Mouse (Mus musculus) CH12.LX (cell line): ENCODE data around the gene Aff2. TPM values are rescaled to one million over a fixed set of nuclear protein-coding genes. Genes with fewer than 3 reads are reported as not detected.

Source experiments
- DNase-seq: peaks from one replicate; pipeline ENCODE4 v3.0.0-alpha.2; 2013; ENCODE audit errors: extremely low read depth
- H3K27ac ChIP-seq: 2 replicates; pipeline ENCODE4 v1.5.1; 2012; ENCODE audit warnings: low read depth, mild to moderate bottlenecking, control low read depth, moderate library complexity; ENCODE audit not compliant: insufficient read depth
- H3K27me3 ChIP-seq: replicated peaks from 2 replicates; pipeline ENCODE3; 2012; ENCODE audit warnings: inconsistent platforms
- H3K36me3 ChIP-seq, 2 experiments: replicated peaks in 1 of 2; 2 replicates each; pipeline versions ENCODE3 to v1.6.1; 2012; ENCODE audit warnings: inconsistent platforms in 1 of 2, low read length in 1 of 2, mild to moderate bottlenecking in 1 of 2, mixed read lengths in 1 of 2, moderate library complexity in 1 of 2; ENCODE audit not compliant: control insufficient read depth in 1 of 2, insufficient read depth in 1 of 2
- H3K4me1 ChIP-seq, 2 experiments: 2 replicates each; pipeline ENCODE4 v1.6.1; 2012; ENCODE audit warnings: inconsistent platforms in 1 of 2, moderate library complexity in 1 of 2; ENCODE audit not compliant: insufficient read depth in 2 of 2, control insufficient read depth in 1 of 2
- H3K4me2 ChIP-seq: 2 replicates; pipeline ENCODE4 v1.6.1; 2012; ENCODE audit warnings: low read depth, mild to moderate bottlenecking, control low read depth; ENCODE audit not compliant: poor library complexity, insufficient read depth, severe bottlenecking
- H3K4me3 ChIP-seq, 3 experiments: fragments of 150-350 bp in 1 of 3; sonication (generic) in 1 of 3; replicated peaks in 1 of 3; 2 replicates each; pipeline versions ENCODE3 to v1.5.1; 2011 to 2012; ENCODE audit warnings: low read depth in 2 of 3, low read length in 2 of 3, mild to moderate bottlenecking in 2 of 3, moderate library complexity in 2 of 3, control low read depth in 1 of 3, improper control_type of control experiment in 1 of 3, inconsistent platforms in 1 of 3, mixed read lengths in 1 of 3; ENCODE audit not compliant: poor library complexity in 1 of 3
- H3K79me2 ChIP-seq: replicated peaks from 2 replicates; pipeline ENCODE4 v1.6.1; 2012; ENCODE audit warnings: mild to moderate bottlenecking, moderate library complexity; ENCODE audit not compliant: control insufficient read depth, poor library complexity, insufficient read depth, severe bottlenecking; ENCODE audit errors: extremely low read depth
- H3K9ac ChIP-seq: 2 replicates; pipeline ENCODE4 v1.6.1; 2012; ENCODE audit warnings: low read depth, mild to moderate bottlenecking, control low read depth, moderate library complexity; ENCODE audit not compliant: insufficient read depth
- H3K9me3 ChIP-seq: replicated peaks from 2 replicates; pipeline ENCODE3; 2012; ENCODE audit warnings: low read length, inconsistent platforms, mixed read lengths
- CHD1 ChIP-seq: IDR thresholded peaks from 2 replicates; pipeline ENCODE4 v1.6.1; 2012; ENCODE audit warnings: low read depth, low read length, improper control_type of control experiment, inconsistent platforms
- CHD2 ChIP-seq: IDR thresholded peaks from 2 replicates; pipeline ENCODE4 v1.6.1; 2011; ENCODE audit warnings: low read length, improper control_type of control experiment
- E2F4 ChIP-seq: IDR thresholded peaks from 2 replicates; pipeline ENCODE4 v1.6.1; 2011; ENCODE audit warnings: low read depth, low read length, improper control_type of control experiment; ENCODE audit not compliant: insufficient replicate concordance
- ELF1 ChIP-seq: IDR thresholded peaks from 2 replicates; pipeline ENCODE4 v1.6.1; 2014; ENCODE audit warnings: low read depth, mild to moderate bottlenecking, inconsistent platforms, low read length, improper control_type of control experiment
- EP300 ChIP-seq: IDR thresholded peaks from 2 replicates; pipeline ENCODE4 v1.6.1; 2011; ENCODE audit warnings: low read length, improper control_type of control experiment
- ETS1 ChIP-seq: conservative IDR thresholded peaks from 2 replicates; pipeline ENCODE4 v1.6.1; 2012; ENCODE audit warnings: low read depth, mild to moderate bottlenecking, inconsistent platforms, low read length, improper control_type of control experiment, moderate library complexity
- GABPA ChIP-seq: IDR thresholded peaks from 2 replicates; pipeline ENCODE4 v1.6.1; 2012; ENCODE audit warnings: low read depth, low read length, improper control_type of control experiment, inconsistent platforms; ENCODE audit not compliant: insufficient replicate concordance
- HCFC1 ChIP-seq: IDR thresholded peaks from 2 replicates; pipeline ENCODE4 v1.6.1; 2012; ENCODE audit warnings: low read depth, mild to moderate bottlenecking, inconsistent platforms, low read length, improper control_type of control experiment
- IRF4 ChIP-seq: IDR thresholded peaks from 2 replicates; pipeline ENCODE4 v1.6.1; 2014; ENCODE audit warnings: low read depth, mild to moderate bottlenecking, inconsistent platforms, low read length, improper control_type of control experiment
- JUN ChIP-seq: IDR thresholded peaks from 2 replicates; pipeline ENCODE4 v1.6.1; 2011; ENCODE audit warnings: low read depth, mild to moderate bottlenecking, low read length, improper control_type of control experiment, moderate library complexity; ENCODE audit not compliant: insufficient read depth
- JUND ChIP-seq: conservative IDR thresholded peaks from 2 replicates; pipeline ENCODE4 v1.6.1; 2011; ENCODE audit warnings: low read depth, low read length, improper control_type of control experiment
- KAT2A ChIP-seq: IDR thresholded peaks from 2 replicates; pipeline ENCODE4 v1.6.1; 2012; ENCODE audit warnings: low read length, improper control_type of control experiment, inconsistent platforms; ENCODE audit not compliant: insufficient replicate concordance
- MAFK ChIP-seq: IDR thresholded peaks from 2 replicates; pipeline ENCODE4 v1.6.1; 2011; ENCODE audit warnings: low read length, improper control_type of control experiment; ENCODE audit not compliant: insufficient replicate concordance
- MXI1 ChIP-seq: IDR thresholded peaks from 2 replicates; pipeline ENCODE4 v1.6.1; 2011; ENCODE audit warnings: mild to moderate bottlenecking, low read depth, low read length, improper control_type of control experiment
- NELFE ChIP-seq: IDR thresholded peaks from 2 replicates; pipeline ENCODE4 v1.6.1; 2011; ENCODE audit warnings: low read depth, low read length, improper control_type of control experiment
- RAD21 ChIP-seq: IDR thresholded peaks from 2 replicates; pipeline ENCODE4 v1.6.1; 2011; ENCODE audit warnings: low read depth, mild to moderate bottlenecking, low read length, improper control_type of control experiment, moderate library complexity
- SMC3 ChIP-seq: IDR thresholded peaks from 2 replicates; pipeline ENCODE4 v1.6.1; 2011; ENCODE audit warnings: low read depth, low read length, improper control_type of control experiment
- UBTF ChIP-seq: IDR thresholded peaks from 2 replicates; pipeline ENCODE4 v1.6.1; 2012; ENCODE audit warnings: low read depth, mild to moderate bottlenecking, inconsistent platforms, low read length, improper control_type of control experiment, moderate library complexity
- USF1 ChIP-seq: IDR thresholded peaks from 2 replicates; pipeline ENCODE4 v1.6.1; 2014; ENCODE audit warnings: low read depth, mild to moderate bottlenecking, inconsistent platforms, low read length, improper control_type of control experiment
- USF2 ChIP-seq: conservative IDR thresholded peaks from 2 replicates; pipeline ENCODE4 v1.6.1; 2011; ENCODE audit warnings: low read depth, low read length, improper control_type of control experiment
- ZKSCAN1 ChIP-seq: IDR thresholded peaks from 2 replicates; pipeline ENCODE4 v1.6.1; 2012; ENCODE audit warnings: low read depth, inconsistent platforms, low read length, improper control_type of control experiment, borderline replicate concordance
- ZNF384 ChIP-seq: IDR thresholded peaks from 2 replicates; pipeline ENCODE4 v1.6.1; 2012; ENCODE audit warnings: low read depth, low read length, improper control_type of control experiment, inconsistent platforms
- dilution Hi-C: fragments of 300-500 bp; cut with MboI; formaldehyde crosslinking; loops from 2 replicates; pipeline ENCODE4 v1.14.3; 2020; ENCODE audit warnings: low sequenced_read_pairs; ENCODE audit not compliant: extremely low pct_unique_long_range_greater_than_20kb, extremely low pct_ligation_motif_present
- in situ Hi-C: fragments of 300-500 bp; cut with MboI; formaldehyde crosslinking; loops from 3 replicates; pipeline ENCODE4 v1.14.3; 2019; ENCODE audit warnings: low sequenced_read_pairs, low pct_ligation_motif_present, low pct_unique_long_range_greater_than_20kb, mixed read lengths
- polyA plus RNA-seq: library from polyadenylated mRNA; unstranded; fragments of >175 nt; gene quantifications from 2 replicates; pipeline ENCODE4 v1.2.1, GENCODE M21; 2012; ENCODE audit warnings: low read depth; ENCODE audit not compliant: insufficient read length
- total RNA-seq, 2 experiments: library from RNA; depleted of rRNA; stranded (reverse); fragments of 300-350 nt in 1 of 2; fragments of >200 nt in 1 of 2; gene quantifications; 2 replicates each; pipeline ENCODE4 v1.2.3; 2012 to 2014

Gene Aff2
- total and polyA plus RNA-seq, 3 experiments, result not detected

GRCm38 (mm10) chrX:69359885-69360237 is 233 bp upstream of the Aff2 start:
- no peak overlapping the region for H3K4me3 ChIP-seq
- H3K36me3 ChIP-seq, result no peaks in the 10 kb centered on the region
- TF ChIP-seq JUN (no peak), ELF1 (no peak), UBTF (no peak), USF2 (no peak), ETS1 (no peak), RAD21 (no peak), JUND (no peak), KAT2A (no peak), CHD2 (no peak), ZNF384 (no peak), HCFC1 (no peak), NELFE (no peak), SMC3 (no peak), E2F4 (no peak), IRF4 (no peak), USF1 (no peak), MXI1 (no peak)
- H3K79me2 ChIP-seq, result no peaks in the 10 kb centered on the region
- no peak overlapping the region for H3K27ac ChIP-seq
- in situ Hi-C loops (no loop called here), dilution Hi-C loops (no loop called here)
- peaks cover 23% of the 10 kb centered on the region for H3K9me3 ChIP-seq
- no peak for DNase-seq
- no peaks in the 10 kb centered on the region for H3K4me1 ChIP-seq
- no peak overlapping the region for H3K9ac ChIP-seq
- H3K4me2 ChIP-seq, result no peak overlapping the region
- no peaks in the 10 kb centered on the region for H3K27me3 ChIP-seq

GRCm38 (mm10) chrX:69361055-69361558 is 1.0 kb downstream of the Aff2 start:
- no peak for DNase-seq
- Histone ChIP-seq H3K9me3 (peaks cover 23% of the 10 kb centered on the region), H3K4me1 (no peaks in the 10 kb centered on the region), H3K4me3 (no peak overlapping the region), H3K79me2 (no peaks in the 10 kb centered on the region), H3K9ac (no peak overlapping the region), H3K27me3 (no peaks in the 10 kb centered on the region), H3K4me2 (no peak overlapping the region), H3K36me3 (no peaks in the 10 kb centered on the region), H3K27ac (no peak overlapping the region)
- in situ Hi-C loops, result no loop called here
- dilution Hi-C loops, result no loop called here
- TF ChIP-seq ZKSCAN1 (no peak), EP300 (no peak), GABPA (no peak), UBTF (no peak), CHD1 (no peak), USF2 (no peak), MAFK (no peak)
